Mouse (Mus musculus) heart, postnatal 4 days (tissue): Measurements from ENCODE around the gene Gm20736. TPM values are rescaled to one million over a fixed set of nuclear protein-coding genes. Genes with fewer than 3 reads are reported as not detected.
"Not testable (repeated sequence)": the region's sequence is repeated elsewhere in the genome, so short reads cannot be mapped to it uniquely, and the experiment has no call there.

ENCODE experiments used
- DNase-seq: peaks from one replicate; pipeline ENCODE4 v3.0.0; 2021
- total RNA-seq, 2 experiments: library from RNA; stranded (reverse); gene quantifications; 2 replicates each; pipeline ENCODE4 v1.2.3; 2021

Gene Gm20736
- not detected for total RNA-seq

DNA sequence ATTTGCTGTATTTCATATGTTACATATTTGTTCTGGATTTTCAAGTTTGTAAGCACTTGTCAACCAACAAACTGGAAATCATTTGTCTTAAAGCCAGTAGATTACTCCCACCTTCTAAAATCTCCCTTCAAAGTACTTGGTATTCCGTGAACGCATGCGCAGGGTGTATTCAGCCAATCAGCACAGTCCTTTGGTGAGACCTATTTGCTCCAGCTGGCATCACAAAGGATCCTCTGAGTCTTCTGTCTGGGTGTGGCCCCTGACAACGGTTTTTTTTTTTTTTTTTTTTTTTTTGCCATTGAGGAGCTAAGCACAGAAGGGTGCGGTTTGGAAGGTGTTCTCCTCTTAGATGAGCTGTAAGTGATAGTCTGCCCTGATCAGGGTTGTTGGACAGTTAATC is at the start of gene Gm20736:
Gm20736 (plus strand) TSS at position 301 of the 400 bp plus-strand sequence.
- DNase-seq: not testable (repeated sequence)

Other genes starting within 250 kb of the Gm20736 start
- not detected for gene Gm20924, start 170.2 kb upstream of the Gm20736 start, total RNA-seq